Mouse (Mus musculus) gastrocnemius, adult 8-10 months (tissue): ENCODE data around the gene Psmd2. TPM values are rescaled to one million over a fixed set of nuclear protein-coding genes. Genes with fewer than 3 reads are reported as not detected.

Source experiments
- DNase-seq, 2 experiments: peaks; one replicate each; pipeline ENCODE4 v3.0.0; 2022; ENCODE audit warnings: low spot score in 2 of 2
- total RNA-seq, 4 experiments: library from RNA; stranded (reverse); gene quantifications; 2 replicates each; pipeline ENCODE4 v1.2.4; 2022

Gene Psmd2
- 100 to 1,000 TPM; 253 to 300 (median 286) TPM for total RNA-seq

GRCm38 (mm10) chr16:20651076-20651946, at the start of gene Psmd2:
TSS of gene Psmd2 (plus strand) at chr16:20651652.
- DNase-seq: peak; percentile 90 to 94

GRCm38 (mm10) chr16:20604705-20605104, 46.7 kb upstream of the Psmd2 start:
- DNase-seq: no peak

GRCm38 (mm10) chr16:20610501-20611356, 40.7 kb upstream of the Psmd2 start:
- DNase-seq: peak; percentile 57 to 62

GRCm38 (mm10) chr16:20611357-20612227, 39.9 kb upstream of the Psmd2 start, which contains the start of the genes Eef1akmt4, Gm49333 and Alg3:
TSS of gene Eef1akmt4 (plus strand) at chr16:20611593.
TSS of gene Gm49333 (plus strand) at chr16:20611610.
TSS of gene Alg3 (minus strand) at chr16:20611735.
- DNase-seq: peak; percentile 81 to 86

GRCm38 (mm10) chr16:20619541-20620398, 31.7 kb upstream of the Psmd2 start:
- no peak for DNase-seq

- no peak for DNase-seq
These were observed 31.1 kb upstream of the Psmd2 start for GRCm38 (mm10) chr16:20620399-20620735.

GRCm38 (mm10) chr16:20620751-20621190, 30.7 kb upstream of the Psmd2 start:
- no peak for DNase-seq

- DNase-seq: peak in 1 of 2 experiments; percentile 40
These were observed 30.1 kb upstream of the Psmd2 start, which contains the start of gene Camk2n2 for GRCm38 (mm10) chr16:20621191-20621990. TSS of gene Camk2n2 (minus strand) at chr16:20621287.

- no peak for DNase-seq
These were observed 29.3 kb upstream of the Psmd2 start for GRCm38 (mm10) chr16:20621991-20622685.

GRCm38 (mm10) chr16:20623211-20623610, 28.2 kb upstream of the Psmd2 start:
- DNase-seq: no peak

GRCm38 (mm10) chr16:20628871-20629391, 22.5 kb upstream of the Psmd2 start:
- no peak for DNase-seq

- no peak for DNase-seq
These were observed 21.5 kb upstream of the Psmd2 start, which contains the start of gene Ece2 for GRCm38 (mm10) chr16:20629731-20630634. TSS of gene Ece2 (plus strand) at chr16:20629828.

GRCm38 (mm10) chr16:20637410-20637809, 14.0 kb upstream of the Psmd2 start:
- DNase-seq: no peak

- DNase-seq: no peak
These were observed 13.1 kb upstream of the Psmd2 start for GRCm38 (mm10) chr16:20638367-20638766.

GRCm38 (mm10) chr16:20642161-20642560, 9.3 kb upstream of the Psmd2 start:
- peak; percentile 39 to 49 for DNase-seq

- DNase-seq: no peak
These were observed 7.5 kb upstream of the Psmd2 start for GRCm38 (mm10) chr16:20643911-20644310.

- no peak for DNase-seq
These were observed 477 bp downstream of the Psmd2 start for GRCm38 (mm10) chr16:20651947-20652310.
